Mouse (Mus musculus): ENCODE measurements at regions not wholly inside any gene's neighbourhood (a gene's known extent, or its start where the extent isn't known, plus 50 kb on each side); places are given as distances from the start of the nearest gene placed in this dataset.

DNA sequence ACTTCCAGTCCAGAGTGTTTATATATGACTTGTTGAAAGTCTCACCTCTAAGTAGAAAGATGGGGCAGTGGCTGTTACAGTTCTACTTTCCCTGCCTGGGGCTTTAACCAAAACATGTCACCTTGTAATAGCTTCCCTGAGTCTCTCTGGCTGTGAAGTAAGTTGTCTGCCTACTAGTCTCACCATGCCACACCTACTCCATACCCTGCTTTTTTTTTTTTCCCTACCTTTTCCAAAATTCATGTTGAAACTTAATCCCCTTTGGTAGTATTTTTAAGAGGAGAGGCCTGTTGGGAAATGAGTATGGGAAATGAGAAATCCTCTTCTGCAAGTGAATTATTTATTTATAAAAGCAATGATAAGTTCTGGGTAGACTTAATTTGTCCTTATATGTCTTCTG lies 219.6 kb downstream of the Cpe start:
- TF ChIP-seq TCF12 (IDR thresholded peaks at IDR 0.05; ENCODE audit: insufficient read depth, poor library complexity, severe bottlenecking), result no peak
- TF ChIP-seq USF1 (IDR thresholded peaks at IDR 0.05; ENCODE audit: low read depth), result no peak
- no peak for TF ChIP-seq POLR2A (IDR thresholded peaks at IDR 0.05; ENCODE audit: insufficient read length, low read depth)
- no peak for TF ChIP-seq MYOD1 (IDR thresholded peaks at IDR 0.05; ENCODE audit: control insufficient read depth in 1 of 3, insufficient read length in 2 of 3, low read depth in 2 of 3)
